Mouse (Mus musculus) liver, postnatal 0 days (tissue): ENCODE data around the gene Ano8.

Experiments used
- CTCF ChIP-seq: sonication (generic); IDR thresholded peaks from 2 replicates; pipeline ENCODE4 v1.5.1; 2016; ENCODE audit warnings: antibody characterized with exemption, low read depth
- EP300 ChIP-seq: IDR thresholded peaks from 2 replicates; pipeline ENCODE4 v1.6.1; 2016; ENCODE audit warnings: antibody characterized with exemption, low read depth, mild to moderate bottlenecking

DNA sequence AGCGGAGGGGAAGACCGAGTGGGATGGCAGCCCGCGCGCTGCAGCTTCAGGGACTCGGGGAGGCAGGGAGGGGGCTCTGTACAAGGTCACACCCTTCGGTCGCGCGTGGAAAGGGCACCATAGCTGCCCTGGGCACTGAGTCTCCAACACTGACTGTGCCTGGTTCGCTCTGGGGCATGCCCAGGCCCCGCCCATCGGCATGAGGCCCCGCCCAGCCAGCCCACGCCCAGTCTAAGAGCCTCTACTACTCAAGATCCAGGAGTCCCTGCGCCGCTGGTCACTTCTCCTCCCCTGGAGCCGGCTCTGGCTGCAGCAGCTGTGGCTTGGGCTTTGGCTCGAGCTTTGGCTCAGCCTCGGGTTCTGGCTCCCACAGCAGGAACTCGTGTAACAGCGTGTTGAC lies 28.9 kb downstream of the Ano8 start:
- TF ChIP-seq CTCF (no peak), EP300 (no peak)
